ENCODE assay signal across 23 mouse cellular contexts in the genomic region with DNA sequence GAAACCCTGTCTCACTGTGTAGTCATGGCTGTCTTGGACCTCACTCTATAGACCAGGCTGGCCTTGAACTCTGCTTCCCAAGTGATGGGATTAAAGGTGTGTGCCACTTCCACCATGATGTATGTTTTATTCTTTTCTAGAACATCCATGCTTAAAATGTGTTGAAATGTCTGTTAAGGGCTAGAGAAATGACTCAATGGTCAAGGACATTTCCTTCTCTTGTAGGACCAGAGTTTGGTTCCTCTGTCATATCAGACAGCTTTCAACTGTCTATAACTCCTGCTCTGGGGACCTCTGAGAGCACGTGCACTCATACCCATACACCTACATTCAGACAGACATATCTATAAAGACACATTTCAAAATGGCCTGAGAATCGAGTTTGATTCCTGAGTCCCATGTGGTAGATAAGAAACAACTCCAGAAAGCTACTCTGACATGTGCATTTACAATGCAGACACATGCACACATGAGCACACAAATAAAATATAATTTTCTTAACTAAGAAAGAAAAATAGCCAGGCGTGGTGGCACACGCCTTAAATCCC. TPM values are rescaled to one million over a fixed set of nuclear protein-coding genes. Genes with fewer than 3 reads are reported as not detected.
DNase-seq lines count a peak whose midpoint lies in the region; ATAC-seq and TF ChIP-seq lines count a peak whose summit lies in the region.
"Had no signal": no experiment of that assay in that cellular context is flagged by ENCODE, and none has a peak within 500 bp of the region (broad histone marks: within the 10 kb centered on the region; RNA-seq: fewer than 3 reads in every experiment).

No protein-coding gene starts in this region.

- intact Hi-C loops in gastrocnemius, postnatal 36 days (cut with DNase I): loop anchor here (10.0 kb wide), 1 partner anchor 175 kb away; no protein-coding TSS in a partner anchor

- H3K4me3 ChIP-seq in liver, adult 2 months (ENCODE audit: insufficient read depth, low read depth, low read length): no peak overlapping the region
- no peak overlapping the region for H3K4me3 ChIP-seq in liver, embryonic 12.5 days
- no peak overlapping the region for H3K4me3 ChIP-seq in liver, postnatal 0 days (ENCODE audit: low read depth, low read length)
- H3K4me3 ChIP-seq: erythroblast, embryonic 14.5 days; limb, embryonic 12.5 days; neural tube, embryonic 15.5 days had no signal

- H3K4me2 ChIP-seq in liver, embryonic 12.5 days: peak overlapping the region; percentile 28
- H3K4me2 ChIP-seq in liver, postnatal 0 days (ENCODE audit: low read depth, low read length): 0 out of 2 replicates have a peak overlapping the region, but pooled peaks have one; percentile 22
- H3K4me2 ChIP-seq: heart, embryonic 11.5 days; hindbrain, embryonic 14.5 days; limb, embryonic 12.5 days; lung, embryonic 14.5 days; neural tube, embryonic 15.5 days had no signal

- no peak for TF ChIP-seq POLR2A in liver, adult 2 months (IDR thresholded peaks at IDR 0.05; ENCODE audit: extremely low read depth, insufficient read depth, low read length)

- ATAC-seq in liver, embryonic 12.5 days: peak; percentile 58
- ATAC-seq in liver, postnatal 0 days: 0 out of 2 replicates have a peak, but pooled peaks have one; percentile 7
- ATAC-seq: forebrain, embryonic 16.5 days had no signal

- peak; percentile 17; the same call in 1 of the 2 replicates for TF ChIP-seq EP300 in liver, postnatal 0 days (IDR thresholded peaks at IDR 0.05; ENCODE audit: low read depth)

- peaks cover 34% of the 10 kb centered on the region for H3K36me3 ChIP-seq in liver, adult 2 months (ENCODE audit: control insufficient read depth, insufficient read depth, low read length)
- H3K36me3 ChIP-seq in liver, embryonic 12.5 days: peaks cover 70% of the 10 kb centered on the region
- H3K36me3 ChIP-seq in liver, postnatal 0 days (replicated peaks; ENCODE audit: insufficient read depth, low read length): peaks cover 26% of the 10 kb centered on the region

- TF ChIP-seq CTCF in liver, adult 2 months (IDR thresholded peaks at IDR 0.05; ENCODE audit: low read depth, low read length): no peak
- no peak for TF ChIP-seq CTCF in liver, postnatal 0 days (IDR thresholded peaks at IDR 0.05; ENCODE audit: low read depth)

- no peak overlapping the region for H3K9ac ChIP-seq in liver, adult 2 months (ENCODE audit: low read depth, low read length)
- 0 out of 2 replicates have a peak overlapping the region, but pooled peaks have one; percentile 9 for H3K9ac ChIP-seq in liver, embryonic 12.5 days
- no peak overlapping the region for H3K9ac ChIP-seq in liver, postnatal 0 days (replicated peaks)
- H3K9ac ChIP-seq: hindbrain, embryonic 14.5 days; limb, embryonic 12.5 days; lung, embryonic 14.5 days; neural tube, embryonic 15.5 days had no signal

- 85% methylated on average over 4 of the region's 4 CpGs for WGBS in liver, adult 2 months
- 46% methylated on average over 4 of the region's 4 CpGs for WGBS in liver, embryonic 12.5 days (ENCODE audit: insufficient replicate concordance)
- 65% methylated on average over 4 of the region's 4 CpGs for WGBS in liver, postnatal 0 days (ENCODE audit: insufficient replicate concordance)

- H3K9me3 ChIP-seq in liver, embryonic 12.5 days (replicated peaks): no peaks in the 10 kb centered on the region
- no peaks in the 10 kb centered on the region for H3K9me3 ChIP-seq in liver, postnatal 0 days (ENCODE audit: low read length)
- H3K9me3 ChIP-seq: neural tube, embryonic 15.5 days had no signal

- H3K4me1 ChIP-seq in liver, adult 2 months (ENCODE audit: control insufficient read depth, insufficient read depth, low read length): peaks cover 35% of the 10 kb centered on the region
- peaks cover 77% of the 10 kb centered on the region for H3K4me1 ChIP-seq in liver, embryonic 12.5 days
- H3K4me1 ChIP-seq in liver, postnatal 0 days (ENCODE audit: insufficient read depth): peaks cover 42% of the 10 kb centered on the region
- H3K4me1 ChIP-seq: limb, embryonic 12.5 days had no signal

- peak overlapping the region; percentile 51 for H3K27ac ChIP-seq in liver, adult 2 months (replicated peaks; ENCODE audit: insufficient read depth, low read depth, low read length)
- H3K27ac ChIP-seq in liver, embryonic 12.5 days: peak overlapping the region; percentile 49
- H3K27ac ChIP-seq in liver, postnatal 0 days (ENCODE audit: low read depth): peak overlapping the region; percentile 7; the same call in 1 of the 2 replicates
- H3K27ac ChIP-seq: hindbrain, embryonic 14.5 days; limb, embryonic 12.5 days; neural tube, embryonic 15.5 days had no signal

- H3K79me2 ChIP-seq in liver, adult 2 months (ENCODE audit: control insufficient read depth, insufficient read depth, low read length): peaks cover 48% of the 10 kb centered on the region

- no peak for DNase-seq in liver, adult 2 months (ENCODE audit: extremely low read depth, low read depth, low spot score)
- no peak for DNase-seq in liver
- DNase-seq in liver, postnatal 0 days: no peak
- DNase-seq in natural killer cell, adult 2 months (ENCODE audit: low spot score in 2 of 2): no peak
- no peak for DNase-seq in right cerebral cortex, postnatal 10 days (ENCODE audit: low spot score in 2 of 2)
- no peak for DNase-seq in gastrocnemius, postnatal 36 days
- DNase-seq: cerebellum, adult 18-20 months; cerebellum, postnatal 10 days; heart, postnatal 36 days; kidney, adult 9 months; lung, postnatal 14 days; midbrain, embryonic 14.5 days; spleen, adult 18-20 months; thymus, adult 2 months; thymus, postnatal 36 days had no signal

- H3K27me3 ChIP-seq in liver, adult 2 months (ENCODE audit: control insufficient read depth, insufficient read depth, low read length): no peaks in the 10 kb centered on the region
- H3K27me3 ChIP-seq in liver, embryonic 12.5 days (replicated peaks): no peaks in the 10 kb centered on the region
- no peaks in the 10 kb centered on the region for H3K27me3 ChIP-seq in liver, postnatal 0 days (ENCODE audit: insufficient read depth, low read length)
- H3K27me3 ChIP-seq: limb, embryonic 12.5 days; neural tube, embryonic 15.5 days had no signal

RNA-seq across cellular contexts. Expression of gene Hectd1, which starts 9.3 kb away (rescaled TPM):
- total RNA-seq in liver, adult 2 months (2014; rRNA removed): 96.1 and 102 TPM in 2 replicates
- polyA plus RNA-seq in liver, adult 2 months (2012; rRNA removed): 12.1 and 15.1 TPM in 2 replicates
- polyA plus RNA-seq in liver, embryonic 12.5 days (2016; fragmentation: Nextera tagmentation; extraction: Ambion mirVana): 48.0 and 48.4 TPM in 2 replicates
- polyA plus RNA-seq in liver, postnatal 0 days (2015; fragmentation: Nextera tagmentation; extraction: Ambion mirVana): 18.2 and 20.6 TPM in 2 replicates
- total RNA-seq in gastrocnemius, postnatal 36 days (2021): 10 to 100 TPM; 80.6 to 97.8 TPM
